Mouse (Mus musculus) gastrocnemius, adult 2 months (tissue): ENCODE measurements around the gene Slc25a21. TPM values are rescaled to one million over a fixed set of nuclear protein-coding genes. Genes with fewer than 3 reads are reported as not detected.

Experiments used
- DNase-seq: peaks from one replicate; pipeline ENCODE4 v3.0.0; 2022
- H3K27ac ChIP-seq: fragments of 200-600 bp; 2 replicates; pipeline ENCODE4 v1.8.1; 2022; ENCODE audit warnings: mild to moderate bottlenecking
- H3K4me3 ChIP-seq: fragments of 200-600 bp; 2 replicates; pipeline ENCODE4 v1.8.1; 2022; ENCODE audit warnings: mild to moderate bottlenecking, moderate library complexity
- CTCF ChIP-seq: fragments of 200-600 bp; IDR thresholded peaks from 2 replicates; pipeline ENCODE4 v1.8.1; 2022; ENCODE audit warnings: antibody characterized with exemption, mild to moderate bottlenecking, moderate library complexity
- intact Hi-C: fragments of 180-260 bp; cut with DNase I; formaldehyde crosslinking; loops from one replicate; pipeline ENCODE4 v1.15.1; 2025
- total RNA-seq, 2 experiments: library from RNA; stranded (reverse); gene quantifications; 2 replicates each; pipeline ENCODE4 v1.2.3; 2021

The Slc25a21 gene
- total RNA-seq, 2 experiments from 2014 or later = 0.15 to 0.17 TPM

GRCm38 (mm10) chr12:56820604-56821003 is 376.7 kb downstream of the Slc25a21 start:
- DNase-seq = no peak
- H3K27ac ChIP-seq = no peak overlapping the region
- no peak for TF ChIP-seq CTCF
- intact Hi-C loops = no loop called here
- H3K4me3 ChIP-seq = no peak overlapping the region

GRCm38 (mm10) chr12:56807483-56807882 is 389.8 kb downstream of the Slc25a21 start:
- H3K4me3 ChIP-seq = no peak overlapping the region
- H3K27ac ChIP-seq = no peak overlapping the region
- intact Hi-C loops = no loop called here
- no peak for TF ChIP-seq CTCF
- no peak for DNase-seq

DNA sequence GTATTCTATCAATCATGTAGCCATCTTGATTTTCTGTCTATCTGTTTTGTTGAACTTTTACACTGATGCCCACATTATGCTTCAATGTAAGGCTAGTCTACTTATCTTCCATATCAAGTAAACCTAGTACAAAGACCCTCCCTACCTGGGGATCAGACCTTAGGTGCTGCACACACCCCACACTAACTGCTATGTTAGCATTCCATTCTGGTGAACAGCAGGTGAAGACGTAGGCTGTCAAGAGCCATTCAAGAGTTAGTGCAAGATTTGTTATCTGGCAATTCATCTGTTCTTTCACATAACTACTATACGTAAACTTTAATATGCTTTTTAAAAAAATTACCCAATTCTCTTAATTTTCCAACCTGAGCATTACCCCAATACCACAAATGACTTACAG is 390.2 kb downstream of the Slc25a21 start:
- Histone ChIP-seq H3K27ac (no peak overlapping the region), H3K4me3 (no peak overlapping the region)
- no peak for DNase-seq
- TF ChIP-seq CTCF = no peak
- intact Hi-C loops = no loop called here

GRCm38 (mm10) chr12:56804487-56804886 is 392.8 kb downstream of the Slc25a21 start:
- intact Hi-C loops = no loop called here
- no peak for TF ChIP-seq CTCF
- H3K4me3 ChIP-seq = no peak overlapping the region
- no peak for DNase-seq
- no peak overlapping the region for H3K27ac ChIP-seq

DNA sequence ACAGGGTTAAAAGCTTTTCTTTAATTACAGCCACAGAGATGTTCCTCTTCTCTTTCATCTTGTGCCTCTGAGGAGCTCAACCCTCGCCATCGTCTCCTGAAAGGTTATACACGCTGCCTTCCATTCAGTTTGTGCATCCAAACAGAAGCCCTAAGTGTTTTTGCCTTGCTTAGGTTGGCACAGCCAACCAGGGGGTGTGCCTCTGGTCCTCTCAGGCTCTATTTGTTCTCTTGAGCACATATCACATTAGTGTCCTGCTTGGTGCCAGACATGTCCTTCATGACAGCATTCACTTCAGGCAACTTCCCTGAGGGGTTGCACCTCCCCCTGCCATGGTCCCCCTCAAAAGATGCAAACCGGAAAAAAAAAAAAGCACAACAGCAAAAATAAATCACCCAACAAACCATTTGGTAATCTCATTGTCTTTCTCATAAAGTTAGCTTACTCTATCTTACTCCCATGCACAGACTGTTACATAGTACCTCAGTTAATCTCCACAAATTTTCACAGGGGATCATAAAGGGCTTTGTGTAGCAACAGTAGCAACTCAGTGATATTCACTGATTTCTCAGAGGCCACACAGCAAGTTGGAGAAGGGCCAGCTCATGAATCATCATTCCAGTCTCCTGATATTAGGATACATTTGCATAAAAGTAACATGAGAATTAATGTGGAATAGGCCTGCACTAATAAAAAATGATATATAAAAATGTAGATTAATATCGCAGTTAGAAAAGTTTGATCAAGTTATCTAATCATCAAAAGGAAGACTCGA is 398.4 kb downstream of the Slc25a21 start:
- no peak for TF ChIP-seq CTCF
- no peak overlapping the region for H3K4me3 ChIP-seq
- intact Hi-C loops = no loop called here
- H3K27ac ChIP-seq = no peak overlapping the region
- no peak for DNase-seq

GRCm38 (mm10) chr12:56789236-56789635 is 408.0 kb downstream of the Slc25a21 start:
- intact Hi-C loops = no loop called here
- Histone ChIP-seq H3K4me3 (no peak overlapping the region), H3K27ac (no peak overlapping the region)
- no peak for TF ChIP-seq CTCF
- no peak for DNase-seq

DNA sequence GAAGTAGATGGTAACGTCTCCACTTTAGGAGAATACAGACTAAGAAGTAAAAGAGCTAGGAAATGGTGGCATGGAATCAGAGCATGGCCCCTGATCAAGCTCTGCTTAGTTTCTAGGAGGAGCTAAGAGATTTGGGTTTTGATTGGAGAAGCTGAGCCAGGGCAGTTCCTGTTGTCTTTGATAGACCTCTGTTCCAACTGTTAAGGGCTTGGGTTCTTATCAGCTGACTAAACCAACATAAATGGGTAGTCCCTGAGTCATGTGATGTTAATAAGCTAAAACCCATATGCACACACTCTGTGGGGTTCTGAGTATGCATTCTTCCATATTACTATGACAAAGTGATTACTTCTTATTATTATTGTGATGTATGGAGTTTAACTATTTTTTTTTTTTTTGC is 412.0 kb downstream of the Slc25a21 start:
- TF ChIP-seq CTCF = no peak
- Histone ChIP-seq H3K4me3 (no peak overlapping the region), H3K27ac (no peak overlapping the region)
- DNase-seq = no peak
- intact Hi-C loops = no loop called here

- intact Hi-C loops = no loop called here
- no peak overlapping the region for H3K27ac ChIP-seq
- no peak overlapping the region for H3K4me3 ChIP-seq
- no peak for TF ChIP-seq CTCF
- no peak for DNase-seq
Observed at GRCm38 (mm10) chr12:56781196-56781595, 416.1 kb downstream of the Slc25a21 start.

DNA sequence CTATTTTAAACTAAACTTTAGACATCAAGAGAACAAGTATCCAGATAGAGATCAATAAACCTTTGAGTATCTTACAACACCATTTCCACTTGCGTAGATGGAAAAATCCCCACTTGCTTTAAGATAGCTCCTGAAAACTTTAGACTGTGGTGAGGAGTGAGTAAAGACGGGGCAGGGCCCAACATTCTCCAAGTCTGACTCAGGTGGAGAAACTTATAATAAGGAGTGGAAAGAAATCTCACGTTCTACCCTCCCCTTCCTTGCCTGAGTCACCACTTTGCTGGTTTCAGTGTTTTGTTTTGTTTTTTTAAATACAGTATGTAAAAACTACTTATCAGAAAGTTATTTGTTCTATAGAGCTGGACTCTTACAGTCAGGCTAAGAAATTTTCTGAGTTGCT is 417.7 kb downstream of the Slc25a21 start:
- H3K27ac ChIP-seq = no peak overlapping the region
- DNase-seq = no peak
- H3K4me3 ChIP-seq = no peak overlapping the region
- intact Hi-C loops = no loop called here
- no peak for TF ChIP-seq CTCF

DNA sequence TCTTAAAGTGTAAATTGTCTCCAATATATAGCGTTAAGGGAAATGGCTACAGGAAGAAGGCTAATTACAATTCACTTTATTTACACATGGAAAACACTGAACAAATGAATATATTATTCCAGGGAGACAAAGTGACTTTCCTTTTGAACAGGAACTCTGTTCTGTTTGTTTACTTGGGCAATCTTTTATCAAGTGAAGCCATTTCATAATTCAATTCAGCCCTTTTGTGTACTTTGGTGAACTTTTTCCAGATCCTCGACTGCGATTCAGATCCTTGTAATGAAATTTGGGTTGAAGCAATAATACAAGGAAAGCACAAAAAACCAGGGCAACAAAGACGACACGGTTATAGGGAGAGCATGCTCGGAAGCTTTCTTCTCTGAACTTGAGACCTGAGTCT is 423.3 kb downstream of the Slc25a21 start:
- DNase-seq = no peak
- intact Hi-C loops = no loop called here
- TF ChIP-seq CTCF = no peak
- no peak overlapping the region for H3K4me3 ChIP-seq
- no peak overlapping the region for H3K27ac ChIP-seq

- no peak for TF ChIP-seq CTCF
- H3K27ac ChIP-seq = no peak overlapping the region
- H3K4me3 ChIP-seq = no peak overlapping the region
- DNase-seq = no peak
- intact Hi-C loops = no loop called here
Observed at GRCm38 (mm10) chr12:56769421-56769820, 427.9 kb downstream of the Slc25a21 start.

DNA sequence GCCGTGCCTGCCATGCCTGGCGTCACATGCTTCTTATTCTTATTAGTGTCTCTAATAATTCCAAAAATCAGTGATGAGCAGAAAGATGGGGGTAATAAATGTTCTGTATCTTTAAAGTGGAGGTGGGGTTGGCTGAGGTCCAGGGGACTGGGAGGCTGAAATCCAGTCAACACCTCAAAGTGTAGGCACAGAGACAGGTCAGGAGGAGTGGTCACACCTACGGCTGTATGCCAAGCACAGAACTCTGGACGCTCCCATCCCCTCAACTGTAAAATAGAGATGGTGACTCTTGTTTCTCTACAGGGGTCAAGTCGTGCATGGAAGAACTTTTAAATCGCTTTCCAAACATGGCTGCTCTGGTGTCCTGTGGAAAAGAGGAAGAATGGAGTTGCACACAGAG is 429.8 kb downstream of the Slc25a21 start:
- Histone ChIP-seq H3K27ac (no peak overlapping the region), H3K4me3 (no peak overlapping the region)
- TF ChIP-seq CTCF = no peak
- intact Hi-C loops = no loop called here
- DNase-seq = no peak

GRCm38 (mm10) chr12:56737104-56737503 is 460.2 kb downstream of the Slc25a21 start:
- no peak overlapping the region for H3K4me3 ChIP-seq
- no peak for DNase-seq
- H3K27ac ChIP-seq = no peak overlapping the region
- intact Hi-C loops = no loop called here
- TF ChIP-seq CTCF = no peak

DNA sequence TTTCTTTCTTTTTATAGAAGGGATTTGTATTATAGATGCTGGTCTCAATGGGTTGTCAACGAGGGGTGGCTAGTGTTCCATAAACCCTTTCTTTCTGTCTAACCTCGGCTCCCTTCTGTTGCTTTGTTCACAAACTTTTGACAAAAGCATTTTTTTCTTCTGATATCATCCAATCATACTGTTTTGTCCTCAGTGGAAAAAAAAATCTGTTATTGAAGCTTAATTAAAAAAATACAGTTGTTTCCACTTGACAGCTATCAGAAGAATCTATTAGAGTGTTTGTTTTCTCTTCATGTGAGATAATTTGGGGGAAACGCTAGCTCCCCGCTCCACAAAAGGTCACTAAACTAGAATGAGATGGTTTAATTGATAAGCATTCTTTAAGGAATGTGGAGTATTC is 469.6 kb downstream of the Slc25a21 start:
- Histone ChIP-seq H3K27ac (no peak overlapping the region), H3K4me3 (no peak overlapping the region)
- no peak for TF ChIP-seq CTCF
- intact Hi-C loops = no loop called here
- DNase-seq = no peak
